Mouse (Mus musculus) embryo, embryonic 10.5 days (tissue): ENCODE data around the gene Trim46.
"Not testable (repeated sequence)": the region's sequence is repeated elsewhere in the genome, so short reads cannot be mapped to it uniquely, and the experiment has no call there.

Experiments
- DNase-seq: peaks from one replicate; pipeline ENCODE4 v3.0.0-alpha.2; 2015; ENCODE audit warnings: low spot score

The Trim46 gene

GRCm38 (mm10) chr3:89232614-89233013, 13.5 kb downstream of the Trim46 start:
- DNase-seq: no peak

GRCm38 (mm10) chr3:89231772-89232275, 14.3 kb downstream of the Trim46 start:
- no peak for DNase-seq

- no peak for DNase-seq
Observed at GRCm38 (mm10) chr3:89231345-89231744, 14.8 kb downstream of the Trim46 start.

- DNase-seq: no peak
Observed at GRCm38 (mm10) chr3:89230561-89230960, 15.5 kb downstream of the Trim46 start.

- DNase-seq: no peak
Observed at GRCm38 (mm10) chr3:89229276-89229675, 16.8 kb downstream of the Trim46 start.

- no peak for DNase-seq
Observed at GRCm38 (mm10) chr3:89228836-89229235, 17.3 kb downstream of the Trim46 start, which contains the start of gene Muc1. Gene Muc1 (plus strand): TSS chr3:89229057.

GRCm38 (mm10) chr3:89228180-89228549, 17.9 kb downstream of the Trim46 start:
- DNase-seq: peak; percentile 93

GRCm38 (mm10) chr3:89227307-89228179, 18.6 kb downstream of the Trim46 start:
- DNase-seq: peak; percentile 99

- DNase-seq: no peak
Observed at GRCm38 (mm10) chr3:89226900-89227299, 19.2 kb downstream of the Trim46 start, which contains the start of gene Mtx1. Gene Mtx1 (minus strand): TSS chr3:89227088.

- no peak for DNase-seq
Observed at GRCm38 (mm10) chr3:89226361-89226760, 19.7 kb downstream of the Trim46 start.

- peak; percentile 92 for DNase-seq
Observed at GRCm38 (mm10) chr3:89225918-89226317, 20.2 kb downstream of the Trim46 start.

GRCm38 (mm10) chr3:89225321-89225815, 20.7 kb downstream of the Trim46 start:
- no peak for DNase-seq

GRCm38 (mm10) chr3:89224796-89225195, 21.3 kb downstream of the Trim46 start:
- no peak for DNase-seq

GRCm38 (mm10) chr3:89221167-89221566, 24.9 kb downstream of the Trim46 start:
- no peak for DNase-seq

- no peak for DNase-seq
Observed at GRCm38 (mm10) chr3:89219546-89219945, 26.6 kb downstream of the Trim46 start.

GRCm38 (mm10) chr3:89218271-89218670, 27.8 kb downstream of the Trim46 start:
- DNase-seq: no peak

GRCm38 (mm10) chr3:89216407-89216806, 29.7 kb downstream of the Trim46 start:
- not testable (repeated sequence) for DNase-seq

GRCm38 (mm10) chr3:89215853-89216252, 30.3 kb downstream of the Trim46 start:
- DNase-seq: peak; percentile 97

- DNase-seq: peak; percentile 76
Observed at GRCm38 (mm10) chr3:89214681-89215411, 31.3 kb downstream of the Trim46 start, which contains the start of gene Thbs3. Gene Thbs3 (plus strand): TSS chr3:89215180.

- peak; percentile 98 for DNase-seq
Observed at GRCm38 (mm10) chr3:89213803-89214530, 32.1 kb downstream of the Trim46 start.

GRCm38 (mm10) chr3:89210731-89211130, 35.4 kb downstream of the Trim46 start:
- no peak for DNase-seq

GRCm38 (mm10) chr3:89210162-89210561, 35.9 kb downstream of the Trim46 start:
- DNase-seq: no peak
